Mouse (Mus musculus) heart, postnatal 25 days (tissue): ENCODE data around the gene Lama4. TPM values are rescaled to one million over a fixed set of nuclear protein-coding genes. Genes with fewer than 3 reads are reported as not detected.

ENCODE experiments used
- DNase-seq: peaks from one replicate; pipeline ENCODE4 v3.0.0; 2022; ENCODE audit warnings: low spot score
- intact Hi-C: fragments of 180-260 bp; cut with DNase I; formaldehyde crosslinking; loops from one replicate; pipeline ENCODE4 v1.15.1; 2025
- total RNA-seq, 2 experiments: library from RNA; stranded (reverse); gene quantifications; 2 replicates each; pipeline ENCODE4 v1.2.3; 2021

The Lama4 gene
- 10 to 100 TPM; 72.6 to 81.7 TPM for total RNA-seq

DNA sequence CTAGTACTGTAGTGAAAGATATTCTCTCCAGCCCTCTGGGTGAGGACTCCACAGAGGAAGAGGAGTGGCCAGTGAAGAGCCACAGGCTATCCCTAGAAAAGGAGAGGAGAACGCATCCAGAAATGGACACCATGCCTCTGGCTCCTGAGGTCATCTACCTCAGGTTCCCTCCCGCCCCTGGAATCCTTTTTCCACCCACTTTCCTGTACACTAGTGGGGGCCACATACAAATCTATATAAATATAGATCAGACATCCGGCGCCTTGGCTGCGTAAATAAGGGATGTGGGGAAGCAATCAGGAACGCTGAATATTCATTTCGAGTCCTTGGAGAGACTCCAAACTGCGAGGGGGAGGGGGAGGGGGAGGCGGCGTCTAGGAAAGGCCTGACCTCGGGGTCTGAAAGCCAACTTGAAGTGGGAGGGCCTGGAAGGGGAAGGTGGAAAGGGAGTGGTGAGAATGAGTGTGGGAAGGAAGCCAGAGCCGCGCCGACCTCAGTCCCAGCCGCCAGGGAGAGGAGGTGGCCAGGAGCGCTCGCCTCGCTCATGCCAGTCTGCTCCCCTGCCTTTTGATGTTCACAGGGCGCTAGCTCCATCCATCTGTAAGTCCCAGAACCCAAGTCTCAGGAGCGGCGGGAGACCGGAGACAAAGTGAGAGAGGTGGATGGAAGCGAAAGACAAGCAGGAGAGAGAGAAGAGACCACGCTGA is at the start of gene Lama4:
Gene Lama4 (plus strand): TSS at position 441 of the 707 bp plus-strand sequence.
- DNase-seq = peak; percentile 77
- intact Hi-C loops = loop anchor here (5.0 kb wide), 3 partner anchors 37 to 83 kb away; no protein-coding TSS in a partner anchor

- DNase-seq = peak; percentile 31
- intact Hi-C loops = loop anchor here (5.0 kb wide), 1 partner anchor 34 kb away; no protein-coding TSS in a partner anchor
Measured at GRCm38 (mm10) chr10:38916027-38916617, 49.2 kb upstream of the Lama4 start.

DNA sequence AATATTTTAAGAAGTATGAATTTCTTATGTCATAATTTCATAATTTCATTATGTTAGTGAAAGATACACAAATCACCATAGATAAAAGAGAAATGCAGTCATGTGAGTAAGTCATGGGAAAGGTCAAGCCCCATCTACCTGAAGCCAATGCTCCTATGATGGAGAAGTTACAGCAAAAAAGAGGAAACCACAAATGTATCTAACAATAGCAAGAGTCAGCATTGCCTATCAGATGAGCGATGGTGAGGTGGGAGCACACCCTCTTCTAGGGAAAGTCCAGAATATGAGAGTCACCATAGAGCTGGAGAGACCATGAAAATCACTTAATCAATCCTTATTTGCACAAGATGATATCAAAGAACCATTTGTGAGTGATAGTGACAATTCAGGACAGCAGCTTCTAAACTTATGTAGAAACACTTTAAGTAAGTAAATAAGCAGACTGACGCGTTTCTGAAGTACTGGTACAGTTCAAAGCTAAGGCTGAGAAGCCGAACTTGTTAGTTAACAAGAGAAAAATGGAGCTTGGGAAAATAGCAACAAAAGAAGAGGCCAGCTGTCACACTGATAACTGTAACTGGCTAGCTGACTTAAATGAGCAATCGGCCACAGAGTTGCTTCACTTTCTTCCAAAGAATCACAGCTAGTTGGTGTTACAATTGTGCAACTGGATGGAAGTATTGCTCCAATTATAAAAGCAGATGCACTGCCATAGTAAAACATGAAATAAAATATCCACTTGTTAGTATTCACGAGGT is 36.2 kb upstream of the Lama4 start:
- DNase-seq = no peak
- intact Hi-C loops = no loop called here

- intact Hi-C loops = no loop called here
Measured at GRCm38 (mm10) chr10:38944701-38945100, 20.6 kb upstream of the Lama4 start.

DNA sequence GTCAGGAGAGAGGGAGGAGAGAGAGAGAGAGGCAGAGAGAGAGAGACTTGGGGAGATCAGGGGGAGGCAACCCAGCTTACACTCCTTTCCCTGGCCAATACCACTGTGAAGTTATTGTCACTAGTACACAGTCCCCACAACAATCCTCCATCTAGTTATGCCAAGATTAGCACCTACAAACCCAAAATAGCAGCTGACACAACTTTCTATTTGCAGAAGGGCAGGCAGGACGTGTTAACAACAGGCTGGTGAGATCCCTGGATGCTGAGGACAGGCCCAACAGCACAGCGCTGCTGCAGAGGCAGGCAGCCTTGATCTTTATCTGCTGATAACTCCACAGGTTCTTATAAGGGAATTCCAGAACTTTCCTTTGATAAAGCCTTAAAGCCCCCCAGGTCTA is 3.4 kb upstream of the Lama4 start:
- intact Hi-C loops = no loop called here
- DNase-seq = no peak

More at GRCm38 (mm10) chr10:38944701-38945100, 20.6 kb upstream of the Lama4 start:
- no peak for DNase-seq

DNA sequence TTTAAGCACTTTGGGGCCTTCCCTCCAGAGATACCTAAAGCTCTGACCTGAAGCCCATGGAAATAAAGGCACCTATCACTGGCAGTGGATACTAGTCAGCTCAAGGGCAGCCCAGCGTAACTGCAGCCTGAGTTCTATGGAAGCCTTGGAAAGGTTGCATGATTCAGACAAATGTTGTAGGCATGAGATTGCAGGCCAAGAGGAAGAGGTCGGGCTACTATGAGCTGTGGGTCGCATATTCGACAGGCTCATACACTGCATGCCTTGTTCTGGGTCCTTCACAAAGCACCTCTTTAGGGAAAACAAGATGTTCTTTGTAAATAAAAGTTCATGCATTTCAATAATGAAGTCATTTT is 618 bp upstream of the Lama4 start:
- intact Hi-C loops = loop anchor here (5.0 kb wide), 3 partner anchors 38 to 82 kb away; no protein-coding TSS in a partner anchor
- no peak for DNase-seq

GRCm38 (mm10) chr10:38965857-38966256 is 542 bp downstream of the Lama4 start:
- intact Hi-C loops = loop anchor here (2.0 to 5.0 kb wide), 4 partner anchors 17 to 84 kb away; no protein-coding TSS in a partner anchor
- peak; percentile 19 for DNase-seq

DNA sequence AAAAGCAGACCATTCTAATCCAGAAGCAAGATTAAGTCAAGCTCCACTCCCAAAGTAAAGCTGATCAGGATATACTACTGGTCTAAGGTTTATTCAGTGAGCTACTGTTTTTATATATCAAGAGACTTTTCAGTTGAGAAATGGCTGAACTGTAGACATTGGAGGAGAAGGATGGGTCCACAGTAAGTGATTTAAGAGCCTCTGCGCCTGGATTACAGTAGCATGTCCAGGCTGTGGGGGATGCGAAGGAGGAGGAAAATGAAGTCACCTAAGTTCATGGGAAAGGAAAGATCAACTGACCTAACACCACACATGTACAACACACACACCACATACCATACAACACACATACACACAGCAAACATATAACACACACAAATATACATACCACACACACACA is 1.3 kb downstream of the Lama4 start:
- no peak for DNase-seq
- intact Hi-C loops = loop anchor here (2.0 to 5.0 kb wide), 4 partner anchors 16 to 84 kb away; no protein-coding TSS in a partner anchor

GRCm38 (mm10) chr10:38968326-38969072 is 3.2 kb downstream of the Lama4 start:
- intact Hi-C loops = loop anchor here (5.0 kb wide), 3 partner anchors 34 to 86 kb away; no protein-coding TSS in a partner anchor
- no peak for DNase-seq

GRCm38 (mm10) chr10:38969543-38969942 is 4.2 kb downstream of the Lama4 start:
- DNase-seq = no peak
- intact Hi-C loops = loop anchor here (5.0 kb wide), 3 partner anchors 33 to 87 kb away; no protein-coding TSS in a partner anchor

DNA sequence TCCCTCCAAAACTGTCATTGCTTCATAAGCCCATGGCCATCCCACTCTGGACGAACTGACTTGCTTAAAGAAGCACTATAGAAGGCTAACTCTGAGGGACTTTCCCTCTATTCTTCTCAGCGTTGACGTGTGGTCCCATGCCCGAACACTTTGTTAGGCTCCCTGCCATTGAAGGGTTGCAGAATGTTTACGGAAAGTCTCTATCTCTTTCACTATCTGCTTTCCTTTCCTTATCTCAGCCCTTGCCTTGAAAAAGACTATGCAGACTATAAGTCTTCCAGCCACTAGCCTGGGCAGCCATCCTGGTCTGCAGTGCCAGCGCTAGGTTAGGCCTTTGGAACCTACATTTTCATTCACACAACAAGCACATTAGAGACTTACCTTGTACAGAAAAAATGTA is 4.7 kb downstream of the Lama4 start:
- DNase-seq = no peak
- intact Hi-C loops = loop anchor here (5.0 kb wide), 3 partner anchors 32 to 88 kb away; no protein-coding TSS in a partner anchor

DNA sequence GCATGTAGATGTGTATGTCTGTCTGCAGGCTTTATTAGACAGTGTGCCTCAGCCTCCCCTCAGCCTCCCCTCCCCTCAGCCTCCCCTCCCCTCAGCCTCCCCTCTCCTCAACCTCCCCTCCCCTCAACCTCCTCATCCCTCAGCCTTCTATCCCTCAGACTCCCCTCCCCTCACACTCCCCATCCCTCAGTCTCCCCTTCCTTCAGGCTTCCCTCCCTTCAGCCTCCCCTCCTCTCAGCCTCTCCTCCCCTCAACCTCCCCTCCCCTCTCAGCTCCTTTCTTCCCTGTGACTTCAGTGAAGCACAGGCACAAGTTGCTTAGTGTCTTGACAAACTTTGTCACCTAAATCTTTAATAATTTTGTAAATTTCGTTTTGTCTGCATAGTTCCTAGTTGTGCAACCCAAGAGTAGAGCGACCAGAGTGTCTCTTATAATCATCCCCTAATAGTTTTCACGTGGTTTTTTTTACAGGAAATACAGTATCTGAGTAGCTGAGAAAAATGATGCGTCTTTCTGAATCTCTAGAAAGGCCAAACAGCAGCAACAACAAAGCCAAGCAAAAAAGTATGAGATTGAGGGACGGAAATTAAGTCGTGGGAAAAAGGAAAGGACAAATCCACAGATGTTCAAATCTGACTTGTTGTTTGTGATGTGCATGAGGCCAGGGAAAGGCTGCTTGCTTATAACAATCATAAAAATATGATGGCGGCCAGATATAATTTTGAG is 7.1 kb downstream of the Lama4 start:
- intact Hi-C loops = no loop called here
- DNase-seq = no peak

DNA sequence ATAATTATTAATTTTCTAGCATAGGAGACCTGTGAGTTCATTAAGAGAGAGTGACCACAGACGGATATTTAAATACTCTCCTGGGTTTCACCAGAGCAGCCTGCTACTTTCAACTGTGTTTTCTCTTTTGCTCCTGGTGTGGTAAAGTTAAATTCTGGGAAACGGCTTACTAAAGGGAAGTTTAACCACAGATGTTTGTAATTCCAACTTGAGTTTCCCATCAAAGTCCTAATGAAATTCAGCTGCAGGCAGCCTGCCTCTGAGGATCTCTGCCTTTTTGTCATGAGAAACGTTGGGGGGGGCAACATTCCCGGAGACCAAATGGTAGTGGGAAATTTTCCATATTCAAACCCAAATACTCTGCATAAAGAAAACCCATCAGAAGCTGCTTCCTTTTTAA is 7.7 kb downstream of the Lama4 start:
- DNase-seq = no peak
- intact Hi-C loops = no loop called here

- DNase-seq = no peak
- intact Hi-C loops = no loop called here
Measured at GRCm38 (mm10) chr10:38978195-38978594, 12.9 kb downstream of the Lama4 start.

GRCm38 (mm10) chr10:38979699-38980098 is 14.4 kb downstream of the Lama4 start:
- intact Hi-C loops = no loop called here
- no peak for DNase-seq

DNA sequence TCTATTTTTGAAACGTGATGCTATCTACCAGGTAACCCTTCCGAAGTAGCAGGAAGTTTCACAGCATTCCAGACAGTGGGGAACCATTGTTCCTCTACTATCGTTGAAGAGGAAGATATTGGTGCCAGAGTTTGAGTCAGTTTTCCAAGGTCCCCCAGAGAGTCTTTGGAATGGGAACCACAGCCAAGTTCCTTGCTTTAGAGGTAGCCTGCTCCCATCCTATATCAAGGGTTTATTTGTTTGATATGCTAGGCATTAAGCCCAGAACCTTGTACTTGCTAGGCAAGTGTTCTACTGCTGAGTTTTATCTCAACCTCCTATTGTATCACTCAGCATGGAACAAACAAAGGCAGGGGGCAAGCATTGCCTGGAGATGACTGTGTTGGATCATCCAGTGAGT is 15.7 kb downstream of the Lama4 start:
- DNase-seq = peak; percentile 19
- intact Hi-C loops = no loop called here

DNA sequence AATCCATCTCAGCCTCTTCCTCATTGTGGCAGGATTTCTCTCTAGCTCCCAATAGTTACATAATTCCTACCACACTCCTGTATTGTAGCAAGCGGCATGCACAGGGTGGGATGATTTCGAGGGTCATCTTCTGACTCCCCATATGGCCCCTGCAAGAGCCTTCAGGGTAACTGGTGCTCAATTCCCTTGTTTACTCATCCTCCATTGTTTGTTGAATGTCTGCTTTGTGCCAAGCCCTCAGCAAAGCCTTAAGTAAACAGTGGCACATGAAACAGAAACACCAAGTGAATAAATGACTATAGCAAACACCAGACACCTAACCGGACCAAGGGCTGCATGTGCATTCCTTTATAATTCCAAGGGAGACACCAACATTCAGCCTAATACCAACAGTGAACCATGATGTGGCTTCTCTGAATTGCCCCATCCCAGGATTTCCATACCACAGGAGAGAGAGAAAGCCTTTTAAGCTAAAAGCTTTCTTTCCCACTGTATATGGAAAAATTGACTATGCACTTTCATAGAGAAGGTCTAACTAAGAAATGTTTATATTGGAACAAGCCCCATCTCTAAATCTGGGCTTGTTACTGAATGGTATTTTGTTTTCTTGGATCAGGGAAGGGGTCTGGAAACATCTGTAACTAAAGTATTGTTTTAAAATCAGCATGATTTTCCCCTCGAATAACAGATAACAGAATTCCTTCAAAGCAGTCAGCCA is 19.2 kb downstream of the Lama4 start:
- intact Hi-C loops = no loop called here
- no peak for DNase-seq

DNA sequence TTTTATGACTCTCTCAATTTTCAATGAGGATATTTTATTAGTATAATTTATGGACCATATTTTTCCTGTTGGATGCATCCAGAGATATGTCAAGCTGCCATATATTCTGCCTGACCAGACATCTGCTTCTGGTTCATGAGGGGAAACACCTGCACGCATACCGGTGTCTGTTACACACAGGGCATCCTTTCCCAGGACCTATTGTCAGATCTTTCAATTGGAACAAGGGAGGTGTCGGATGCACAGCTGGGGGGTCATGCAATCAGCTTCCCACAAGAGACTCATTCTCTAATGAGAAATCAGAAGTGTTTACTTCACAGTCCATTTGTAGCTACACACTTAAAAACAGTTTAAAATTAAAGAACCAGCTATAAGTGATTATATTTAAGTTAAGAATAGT is 20.7 kb downstream of the Lama4 start:
- intact Hi-C loops = no loop called here
- no peak for DNase-seq

DNA sequence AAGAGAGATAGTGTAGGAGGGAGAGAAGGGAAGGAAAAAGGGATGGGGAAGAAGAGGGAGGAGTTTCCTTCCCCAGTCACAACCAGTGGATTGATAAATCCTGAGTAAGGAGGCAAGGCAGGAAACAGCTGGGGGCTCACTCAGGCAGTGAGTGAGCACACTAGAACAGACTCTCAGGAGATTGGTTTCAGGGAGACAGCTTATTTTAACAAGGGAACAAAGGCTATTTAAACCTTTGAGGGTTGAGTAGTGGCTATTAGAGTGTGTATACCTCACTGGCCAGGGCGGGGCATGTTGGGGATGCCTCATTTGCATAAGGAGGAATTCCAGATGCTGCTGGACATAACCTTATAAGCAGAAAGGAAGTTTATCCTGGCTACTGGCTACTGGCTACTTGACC is 27.5 kb downstream of the Lama4 start:
- DNase-seq = no peak
- intact Hi-C loops = no loop called here
